In the genomic region with DNA sequence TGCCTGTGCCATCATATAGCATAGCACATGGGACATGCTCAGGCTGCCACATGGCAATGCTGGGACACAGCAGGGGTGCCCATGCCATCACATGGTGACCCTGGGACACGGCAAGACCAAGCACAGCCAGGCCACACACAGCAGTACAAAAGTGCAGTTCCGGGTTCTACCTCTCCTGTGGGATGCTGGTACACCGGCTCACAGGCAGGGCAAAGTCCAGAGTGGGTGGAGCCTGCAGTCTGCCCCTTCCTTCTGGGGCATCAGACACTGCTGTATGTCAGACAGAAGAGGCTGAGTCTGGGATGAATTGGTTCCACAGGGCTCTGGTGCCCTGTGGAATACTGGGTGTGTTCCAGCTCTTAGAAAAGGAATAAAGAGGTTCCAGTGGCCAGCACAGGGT, we compare ENCODE assay signal across 20 mouse cellular contexts. TPM values are rescaled to one million over a fixed set of nuclear protein-coding genes. Genes with fewer than 3 reads are reported as not detected.
DNase-seq lines count a peak whose midpoint lies in the region; ATAC-seq and TF ChIP-seq lines count a peak whose summit lies in the region.
"Had no signal": no experiment of that assay in that cellular context is flagged by ENCODE, and none has a peak within 500 bp of the region (broad histone marks: within the 10 kb centered on the region; RNA-seq: fewer than 3 reads in every experiment).

No protein-coding gene starts in this region.

- no peak overlapping the region for H3K9ac ChIP-seq in kidney, embryonic 14.5 days (ENCODE audit: low read depth, low read length)
- H3K9ac ChIP-seq in intestine, embryonic 14.5 days (ENCODE audit: low read length), result no peak overlapping the region
- no peak overlapping the region for H3K9ac ChIP-seq in kidney, embryonic 15.5 days
- H3K9ac ChIP-seq in midbrain, embryonic 13.5 days (replicated peaks), result no peak overlapping the region
- H3K9ac ChIP-seq: hindbrain, embryonic 13.5 days; limb, embryonic 13.5 days had no signal

- H3K4me3 ChIP-seq in kidney, embryonic 14.5 days (ENCODE audit: low read length), result no peak overlapping the region
- H3K4me3 ChIP-seq in intestine, embryonic 14.5 days (ENCODE audit: low read depth, low read length), result no peak overlapping the region
- no peak overlapping the region for H3K4me3 ChIP-seq in kidney, embryonic 15.5 days (replicated peaks)
- no peak overlapping the region for H3K4me3 ChIP-seq in small intestine, adult 2 months (ENCODE audit: low read depth, low read length)
- no peak overlapping the region for H3K4me3 ChIP-seq in midbrain, embryonic 13.5 days (replicated peaks)
- H3K4me3 ChIP-seq: hindbrain, embryonic 13.5 days; limb, embryonic 13.5 days had no signal

- H3K9me3 ChIP-seq in kidney, embryonic 14.5 days (ENCODE audit: control insufficient read depth, low read length), result no peaks in the 10 kb centered on the region
- H3K9me3 ChIP-seq in intestine, embryonic 14.5 days (ENCODE audit: control insufficient read depth, low read length), result 0 out of 2 replicates have a peak, but pooled peaks cover 2% of the 10 kb centered on the region
- no peaks in the 10 kb centered on the region for H3K9me3 ChIP-seq in kidney, embryonic 15.5 days (replicated peaks)
- no peaks in the 10 kb centered on the region for H3K9me3 ChIP-seq in midbrain, embryonic 13.5 days
- H3K9me3 ChIP-seq: hindbrain, embryonic 13.5 days had no signal

- ATAC-seq in kidney, embryonic 14.5 days (ENCODE audit: low FRiP score, low TSS enrichment), result no peak
- ATAC-seq in intestine, embryonic 14.5 days (replicated peaks; ENCODE audit: low FRiP score, low TSS enrichment, low read depth), result peak; percentile 33
- 0 out of 2 replicates have a peak, but pooled peaks have one; percentile 12 for ATAC-seq in kidney, embryonic 15.5 days (replicated peaks; ENCODE audit: low FRiP score)
- no peak for ATAC-seq in midbrain, embryonic 13.5 days

- no peak overlapping the region for H3K27ac ChIP-seq in kidney, embryonic 14.5 days (ENCODE audit: low read depth, low read length)
- H3K27ac ChIP-seq in intestine, embryonic 14.5 days (ENCODE audit: low read depth), result no peak overlapping the region
- H3K27ac ChIP-seq in kidney, embryonic 15.5 days, result no peak overlapping the region
- H3K27ac ChIP-seq in small intestine, adult 2 months (ENCODE audit: insufficient read depth, low read depth, low read length), result peak overlapping the region; percentile 7; the same call in 1 of the 2 replicates
- H3K27ac ChIP-seq in midbrain, embryonic 13.5 days, result no peak overlapping the region
- H3K27ac ChIP-seq: hindbrain, embryonic 13.5 days; kidney, postnatal 0 days; limb, embryonic 13.5 days had no signal

- no peak for TF ChIP-seq POLR2A in small intestine, adult 2 months (IDR thresholded peaks at IDR 0.05; ENCODE audit: low read depth, low read length)

- H3K27me3 ChIP-seq in kidney, embryonic 14.5 days (ENCODE audit: control insufficient read depth, insufficient read depth, low read length), result no peaks in the 10 kb centered on the region
- no peaks in the 10 kb centered on the region for H3K27me3 ChIP-seq in intestine, embryonic 14.5 days (replicated peaks; ENCODE audit: control insufficient read depth, insufficient read depth, low read length)
- H3K27me3 ChIP-seq in kidney, embryonic 15.5 days, result 0 out of 2 replicates have a peak, but pooled peaks cover 2% of the 10 kb centered on the region
- no peaks in the 10 kb centered on the region for H3K27me3 ChIP-seq in small intestine, adult 2 months (ENCODE audit: control insufficient read depth, insufficient read depth, low read length)
- H3K27me3 ChIP-seq in midbrain, embryonic 13.5 days, result no peaks in the 10 kb centered on the region
- H3K27me3 ChIP-seq: CH12.LX; hindbrain, embryonic 13.5 days had no signal

- no peak for TF ChIP-seq CTCF in small intestine, adult 2 months (IDR thresholded peaks at IDR 0.05; ENCODE audit: extremely low read depth, insufficient read length, insufficient replicate concordance, low read depth, low read length)

- no peak overlapping the region for H3K4me2 ChIP-seq in kidney, embryonic 14.5 days (replicated peaks; ENCODE audit: low read depth, low read length)
- H3K4me2 ChIP-seq in intestine, embryonic 14.5 days (ENCODE audit: low read length), result no peak overlapping the region
- H3K4me2 ChIP-seq in kidney, embryonic 15.5 days, result no peak overlapping the region
- no peak overlapping the region for H3K4me2 ChIP-seq in midbrain, embryonic 13.5 days (replicated peaks)
- H3K4me2 ChIP-seq: heart, embryonic 11.5 days; hindbrain, embryonic 13.5 days; limb, embryonic 13.5 days; midbrain, embryonic 11.5 days had no signal

- DNase-seq in kidney, adult 8-10 months, result peak; percentile 43 to 65
- DNase-seq in intestine, embryonic 14.5 days (ENCODE audit: low spot score), result peak; percentile 63
- no peak for DNase-seq in left cerebral cortex, postnatal 4 days
- DNase-seq: cerebellum, adult 8-10 months; heart, postnatal 10 days; lung, adult 18-20 months; lung, postnatal 36 days; retina, postnatal 1 day; right cerebral cortex, postnatal 4 days; thymus, postnatal 25 days had no signal

- 57% methylated on average over 3 of the region's 3 CpGs for WGBS in kidney, embryonic 14.5 days
- 43% methylated on average over 3 of the region's 3 CpGs for WGBS in intestine, embryonic 14.5 days
- WGBS in kidney, embryonic 15.5 days, result 48% methylated on average over 3 of the region's 3 CpGs
- WGBS in small intestine, adult 2 months, result 19% methylated on average over 3 of the region's 3 CpGs
- WGBS in midbrain, embryonic 13.5 days, result 55% methylated on average over 3 of the region's 3 CpGs

- H3K4me1 ChIP-seq in kidney, embryonic 14.5 days (ENCODE audit: control insufficient read depth, insufficient read depth, low read length), result no peaks in the 10 kb centered on the region
- H3K4me1 ChIP-seq in intestine, embryonic 14.5 days (replicated peaks; ENCODE audit: control insufficient read depth, insufficient read depth, low read length), result no peaks in the 10 kb centered on the region; the same call in 1 of the 2 replicates
- H3K4me1 ChIP-seq in kidney, embryonic 15.5 days, result no peaks in the 10 kb centered on the region
- peaks cover 19% of the 10 kb centered on the region for H3K4me1 ChIP-seq in small intestine, adult 2 months (ENCODE audit: control insufficient read depth, insufficient read depth, insufficient read length, low read length)
- H3K4me1 ChIP-seq in midbrain, embryonic 13.5 days (replicated peaks), result no peaks in the 10 kb centered on the region
- H3K4me1 ChIP-seq: hindbrain, embryonic 13.5 days; limb, embryonic 13.5 days had no signal

- intact Hi-C loops in left cerebral cortex, postnatal 4 days (cut with DNase I), result loop anchor here (10.0 kb wide), 1 partner anchor 187 kb away; no protein-coding TSS in a partner anchor

- H3K36me3 ChIP-seq in kidney, embryonic 14.5 days (ENCODE audit: control insufficient read depth, insufficient read depth, low read length), result no peaks in the 10 kb centered on the region
- no peaks in the 10 kb centered on the region for H3K36me3 ChIP-seq in intestine, embryonic 14.5 days (ENCODE audit: control insufficient read depth, insufficient read depth, low read length)
- no peaks in the 10 kb centered on the region for H3K36me3 ChIP-seq in kidney, embryonic 15.5 days
- H3K36me3 ChIP-seq in small intestine, adult 2 months (ENCODE audit: control insufficient read depth, insufficient read depth, low read length), result no peaks in the 10 kb centered on the region
- no peaks in the 10 kb centered on the region for H3K36me3 ChIP-seq in midbrain, embryonic 13.5 days
- H3K36me3 ChIP-seq: hindbrain, embryonic 13.5 days; limb, embryonic 13.5 days had no signal

RNA-seq across cellular contexts. Expression of a gene that starts 31.6 kb away (rescaled TPM):
- 31.7 and 43.7 TPM in 2 replicates for polyA plus RNA-seq in kidney, embryonic 14.5 days (2014; fragmentation: Nextera tagmentation; extraction: Ambion mirVana)
- 65.2 and 70.5 TPM in 2 replicates for polyA plus RNA-seq in intestine, embryonic 14.5 days (2014; fragmentation: Nextera tagmentation; extraction: Ambion mirVana)
- polyA plus RNA-seq in kidney, embryonic 15.5 days (2015; fragmentation: Nextera tagmentation; extraction: Ambion mirVana), result 68.4 TPM in 2 replicates
- polyA plus RNA-seq in small intestine, adult 2 months (2012; rRNA removed), result 1.2 and 1.7 TPM in 2 replicates
- 10 to 100 TPM; 21.1 to 21.8 TPM for total RNA-seq in left cerebral cortex, postnatal 4 days (2021)
- 23.1 and 27.4 TPM in 2 replicates for polyA plus RNA-seq in midbrain, embryonic 13.5 days (2015; fragmentation: Nextera tagmentation; extraction: Ambion mirVana)

Comparison
In these comparisons a context has a peak if more than half of its experiments do, and no peak if none do; other contexts are left out.
1. ATAC-seq: peak in intestine, embryonic 14.5 days (single experiment) and kidney, embryonic 15.5 days (single experiment); none in kidney, embryonic 14.5 days (single experiment) and midbrain, embryonic 13.5 days (single experiment).